Mouse (Mus musculus) spleen, postnatal 10 days (tissue): ENCODE data around the gene Shisal1.

Source experiments
- DNase-seq, 2 experiments: peaks; one replicate each; pipeline ENCODE4 v3.0.0; 2021 to 2022; ENCODE audit warnings: low spot score in 2 of 2

Shisal1 gene

GRCm38 (mm10) chr15:84372801-84373200 is 74.1 kb downstream of the Shisal1 start:
- DNase-seq: no peak

- no peak for DNase-seq
These were observed 79.5 kb downstream of the Shisal1 start for GRCm38 (mm10) chr15:84367402-84367801.

- DNase-seq: no peak
These were observed 80.3 kb downstream of the Shisal1 start for GRCm38 (mm10) chr15:84366574-84366989.

GRCm38 (mm10) chr15:84365675-84366381 is 81.1 kb downstream of the Shisal1 start:
- DNase-seq: no peak

- no peak for DNase-seq
These were observed 82.2 kb downstream of the Shisal1 start for GRCm38 (mm10) chr15:84364746-84365145.

- no peak for DNase-seq
These were observed 91.8 kb downstream of the Shisal1 start for GRCm38 (mm10) chr15:84355081-84355480.

GRCm38 (mm10) chr15:84351915-84352844 is 94.7 kb downstream of the Shisal1 start:
- DNase-seq: no peak

GRCm38 (mm10) chr15:84351342-84351741 is 95.6 kb downstream of the Shisal1 start:
- no peak for DNase-seq

GRCm38 (mm10) chr15:84349915-84350738 is 96.8 kb downstream of the Shisal1 start:
- DNase-seq: no peak

- no peak for DNase-seq
These were observed 98.1 kb downstream of the Shisal1 start for GRCm38 (mm10) chr15:84348769-84349168.

- DNase-seq: no peak
These were observed 106.0 kb downstream of the Shisal1 start for GRCm38 (mm10) chr15:84340926-84341325.

- no peak for DNase-seq
These were observed 109.3 kb downstream of the Shisal1 start for GRCm38 (mm10) chr15:84337599-84337998.

- no peak for DNase-seq
These were observed 110.5 kb downstream of the Shisal1 start for GRCm38 (mm10) chr15:84336281-84336817.

GRCm38 (mm10) chr15:84331066-84331612 is 115.8 kb downstream of the Shisal1 start:
- DNase-seq: no peak

- DNase-seq: no peak
These were observed 117.0 kb downstream of the Shisal1 start for GRCm38 (mm10) chr15:84329940-84330339.
